Mouse (Mus musculus): ENCODE measurements around the gene Agap1.

Agap1 gene

DNA sequence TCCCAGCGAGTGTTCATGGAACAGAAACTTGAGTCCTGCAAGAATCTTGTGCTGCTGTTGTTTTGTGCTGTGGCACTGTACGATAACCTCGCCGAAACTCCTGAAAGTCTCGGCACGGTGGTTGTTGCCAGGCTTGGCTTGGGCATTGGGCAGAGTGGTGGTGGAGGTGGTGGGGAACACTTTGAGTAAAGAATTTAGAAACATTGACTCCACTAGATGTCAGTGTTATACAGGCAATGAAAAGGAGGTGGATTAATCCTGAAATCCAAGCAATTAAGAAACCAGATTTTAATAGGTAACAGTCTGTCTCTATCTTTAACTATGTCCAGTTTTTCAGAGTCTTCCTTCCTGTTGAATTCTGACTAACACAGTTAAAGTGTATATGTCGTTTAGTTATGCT, 212.8 kb downstream of the Agap1 start:
- DNase-seq (ENCODE audit: low read depth): no peak

DNA sequence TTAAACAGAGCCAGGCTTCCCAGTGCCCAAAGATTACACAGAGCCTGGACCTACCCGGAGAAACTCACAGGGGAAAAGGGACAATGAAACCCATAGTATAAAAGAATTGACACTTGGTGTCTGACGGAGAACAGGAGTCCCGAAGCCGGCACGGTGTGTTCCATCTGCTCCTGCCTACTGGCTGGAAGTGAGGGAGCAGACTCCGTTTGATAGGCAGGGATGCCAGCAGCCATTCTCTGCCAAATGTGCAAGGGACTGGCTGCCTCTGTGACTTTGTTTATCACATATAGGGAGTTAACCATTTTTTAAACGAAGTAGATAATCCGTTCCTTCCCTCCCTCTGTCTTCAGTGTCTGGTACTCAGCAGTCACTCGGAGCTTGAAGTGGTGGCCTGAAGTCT, 214.0 kb downstream of the Agap1 start:
- no peak for DNase-seq (ENCODE audit: low read depth)

DNA sequence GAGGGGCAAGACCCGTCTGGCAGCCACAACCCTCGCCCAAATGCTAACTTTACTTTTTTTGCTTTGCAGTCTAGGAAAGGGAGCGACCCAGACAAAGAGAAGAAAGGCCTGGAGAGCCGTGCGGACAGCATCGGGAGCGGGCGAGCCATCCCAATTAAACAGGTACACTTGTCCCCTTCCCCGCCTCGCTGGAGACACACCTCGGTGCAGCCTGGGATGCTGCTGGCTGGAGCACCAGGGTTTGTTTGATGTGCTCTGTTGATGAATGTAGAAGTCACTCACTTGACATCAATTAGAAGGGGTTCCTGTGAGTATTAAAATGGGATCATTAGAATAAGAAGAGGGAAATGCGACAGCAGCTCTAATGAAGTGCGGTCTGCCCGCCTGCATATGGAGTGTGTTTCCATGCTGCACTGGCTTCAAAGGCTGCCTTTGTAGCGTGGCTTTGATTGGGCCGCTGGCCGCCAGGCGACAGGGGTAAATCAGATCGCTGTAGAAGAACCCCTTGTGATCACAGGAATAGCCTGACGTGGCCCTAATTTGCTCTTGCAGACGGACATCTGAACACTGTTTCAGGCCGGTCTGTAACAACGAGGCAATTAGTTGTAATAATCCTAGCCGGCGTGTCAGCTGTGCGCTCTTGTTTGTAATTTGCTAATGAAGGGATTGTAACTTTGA, 216.6 kb downstream of the Agap1 start:
- no peak for DNase-seq (ENCODE audit: low read depth)

DNA sequence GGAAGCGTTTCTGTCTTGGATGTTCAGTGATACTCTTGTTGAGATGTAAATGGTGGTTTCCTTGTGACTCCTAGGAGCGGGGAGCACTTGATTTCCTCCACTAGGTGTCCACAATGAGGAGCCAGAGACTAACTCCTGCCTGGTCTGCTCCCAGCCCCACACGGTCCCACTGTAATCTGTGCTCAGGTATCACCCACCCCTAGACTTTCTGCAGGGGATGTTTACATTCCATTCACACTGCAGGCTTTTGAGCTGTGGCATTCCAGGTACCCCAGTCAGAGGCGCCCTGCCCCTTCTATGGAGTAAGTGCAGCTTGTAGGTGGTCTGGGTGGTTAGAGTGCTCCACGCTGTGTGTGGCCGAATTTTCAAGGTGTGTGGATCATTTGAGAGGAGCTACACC, 218.5 kb downstream of the Agap1 start:
- DNase-seq (ENCODE audit: low read depth): no peak

DNA sequence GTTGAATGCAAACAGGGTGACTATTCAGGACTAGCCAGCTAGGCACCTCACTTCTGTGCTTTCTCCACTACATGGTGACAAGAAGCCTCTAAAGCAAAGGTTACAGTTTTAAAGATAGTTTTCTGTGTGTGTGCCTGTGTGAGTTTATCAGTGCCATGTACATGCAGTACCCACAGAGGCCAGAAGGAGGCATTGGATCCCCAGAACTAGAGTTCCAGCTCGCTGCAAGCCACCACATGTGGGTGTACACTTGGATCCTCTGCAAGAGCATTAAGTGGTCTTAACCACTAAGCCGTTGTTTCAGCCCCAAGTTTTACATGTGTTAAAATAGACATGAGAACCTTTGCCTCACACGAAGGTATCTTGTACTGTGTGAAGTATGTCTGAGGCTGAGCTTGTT, 219.1 kb downstream of the Agap1 start:
- DNase-seq (ENCODE audit: low read depth): no peak

DNA sequence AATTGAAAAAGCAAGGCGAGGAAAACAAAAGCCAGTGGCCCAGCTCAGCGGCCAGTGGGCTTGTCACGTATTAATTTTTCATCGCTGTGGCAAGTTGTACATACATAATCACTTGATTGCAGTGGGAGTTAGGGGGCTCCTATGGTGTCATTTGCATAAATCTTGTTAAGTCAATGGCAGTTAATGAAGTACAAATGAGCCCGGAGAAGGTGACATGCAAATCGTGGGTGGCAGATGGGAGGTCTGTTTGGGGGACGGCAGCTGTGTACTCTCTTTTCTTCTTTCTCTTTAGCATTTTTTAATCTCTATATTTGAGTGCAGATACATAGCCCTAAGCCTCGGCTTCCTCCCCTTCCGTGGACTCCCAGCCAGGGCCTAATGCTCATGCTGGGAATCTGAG, 220.1 kb downstream of the Agap1 start:
- DNase-seq (ENCODE audit: low read depth): no peak

DNA sequence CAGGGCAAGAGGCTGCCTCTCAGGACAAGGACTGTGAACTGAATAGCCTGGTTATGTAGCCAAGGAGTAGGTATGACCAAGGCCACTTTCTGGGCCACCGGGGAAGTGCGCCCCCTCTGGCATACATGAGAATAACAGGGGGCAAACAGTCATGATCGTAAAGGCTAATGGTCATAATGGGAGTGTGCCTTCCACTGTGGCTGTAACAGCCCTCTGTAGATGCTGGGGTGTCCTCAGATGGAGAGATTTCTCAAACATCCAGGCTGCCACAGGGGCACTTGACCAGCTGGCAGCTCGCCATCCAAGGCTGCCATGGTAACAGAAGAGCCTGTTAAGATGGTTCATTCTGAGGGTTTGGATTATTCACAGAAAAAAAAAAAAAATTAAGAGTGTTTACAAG, 221.8 kb downstream of the Agap1 start:
- no peak for DNase-seq (ENCODE audit: low read depth)

DNA sequence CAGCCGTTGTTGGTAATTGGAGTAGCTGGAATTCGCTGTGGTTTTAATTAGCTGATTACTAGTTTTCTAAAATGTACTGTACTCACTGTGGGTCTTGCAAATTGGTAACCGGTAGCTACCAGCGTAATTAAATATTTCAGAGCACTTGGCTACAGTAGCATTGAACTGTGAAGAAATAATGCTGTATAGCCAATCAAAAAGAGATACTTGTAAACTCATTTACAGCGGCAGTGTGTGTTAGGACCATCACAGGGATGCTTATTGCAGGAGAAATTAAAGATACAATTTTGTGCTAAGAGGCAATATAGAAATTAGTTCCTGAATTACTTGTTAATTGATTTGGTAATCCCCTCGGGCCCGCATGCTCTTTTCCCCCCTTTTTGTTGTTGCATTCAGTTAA, 226.1 kb downstream of the Agap1 start:
- DNase-seq (ENCODE audit: low read depth): no peak

DNA sequence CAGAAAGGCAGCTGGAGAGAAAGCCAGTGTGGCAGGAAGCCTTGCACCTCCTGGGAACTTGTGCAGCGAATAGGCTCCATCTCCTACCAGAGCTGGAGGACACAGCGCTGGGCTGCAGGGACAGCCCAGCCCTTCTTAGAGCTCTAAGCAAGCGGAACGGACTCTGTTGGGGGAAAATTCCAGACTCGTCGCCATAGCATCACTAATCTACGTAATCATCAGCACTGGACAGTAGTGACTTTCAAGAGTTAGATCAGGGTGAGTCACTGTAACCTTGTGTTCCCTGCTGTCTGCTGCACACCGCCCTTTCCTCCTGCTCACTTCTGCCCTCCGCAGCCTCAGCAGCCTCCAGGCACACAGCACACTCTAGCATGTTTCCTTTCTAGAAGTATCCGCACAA, 234.3 kb downstream of the Agap1 start:
- DNase-seq (ENCODE audit: low read depth): no peak

DNA sequence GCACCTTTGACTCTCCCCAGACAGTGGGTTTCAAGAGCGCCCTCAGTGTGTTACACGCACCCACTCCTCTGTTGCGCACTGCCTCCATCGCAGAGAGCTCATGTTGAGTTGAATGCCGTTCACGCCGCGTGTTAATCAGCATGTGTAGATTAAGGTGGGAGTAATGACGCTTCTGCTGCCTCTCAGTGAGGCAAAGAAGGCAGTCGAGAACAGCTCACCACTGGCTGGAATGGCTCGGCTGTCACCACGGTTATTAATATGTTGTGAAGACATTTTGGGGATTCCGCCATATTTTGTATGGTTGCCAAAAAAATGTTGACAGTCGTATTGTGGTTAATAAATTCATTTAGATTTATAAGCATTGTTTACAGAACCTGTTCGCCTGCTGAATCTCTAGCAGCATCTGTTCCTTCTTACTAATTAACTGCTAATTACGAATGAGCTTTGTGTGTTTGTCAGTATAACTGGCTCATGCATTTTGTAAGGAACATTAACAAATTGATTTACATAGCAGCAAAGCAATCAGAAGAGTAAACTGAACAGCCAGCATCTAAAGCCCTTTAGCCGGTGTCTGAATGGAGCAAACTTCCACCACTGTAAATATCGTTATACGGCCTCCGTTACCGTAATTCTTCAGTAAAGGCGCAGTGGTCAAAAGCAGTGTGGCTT, 235.1 kb downstream of the Agap1 start:
- DNase-seq (ENCODE audit: low read depth): no peak

DNA sequence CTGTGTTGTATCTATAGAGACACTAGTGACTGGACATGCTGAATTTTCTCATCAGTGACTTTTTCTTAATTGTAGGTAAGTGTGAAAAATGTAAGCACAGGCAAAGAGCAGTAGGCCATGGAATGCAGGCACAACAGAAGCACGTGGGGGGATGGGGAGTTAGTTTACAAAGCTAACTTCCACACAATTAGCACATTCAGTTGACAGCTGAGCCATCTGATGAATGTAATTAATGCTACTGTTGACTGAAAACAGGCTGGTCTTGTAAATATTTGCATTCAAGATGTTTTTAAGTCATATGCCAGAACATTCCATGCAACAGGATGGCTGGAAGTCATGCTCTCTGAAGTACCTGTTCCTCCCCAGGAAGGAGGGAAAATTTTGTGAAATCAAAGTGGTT, 236.5 kb downstream of the Agap1 start:
- no peak for DNase-seq (ENCODE audit: low read depth)

DNA sequence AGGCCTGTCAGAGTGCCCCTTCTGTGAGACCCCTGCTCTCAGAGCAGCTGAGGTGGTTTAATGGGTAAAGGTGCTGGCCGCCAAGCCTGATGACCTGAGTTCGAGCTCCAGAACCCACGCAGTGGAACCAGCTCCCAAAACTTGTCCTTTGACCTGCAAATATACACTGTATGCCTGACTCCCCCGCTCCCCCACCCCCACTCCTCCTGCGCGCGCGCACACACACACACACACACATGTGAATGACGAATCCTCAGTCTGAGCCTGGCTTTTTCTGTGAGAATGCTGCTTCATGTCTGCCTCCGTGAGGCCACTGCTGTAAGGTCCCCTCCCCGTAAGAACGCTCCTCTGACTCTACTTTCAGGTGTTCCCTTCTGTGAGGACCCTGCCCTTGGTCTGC, 237.8 kb downstream of the Agap1 start:
- DNase-seq (ENCODE audit: low read depth): no peak

DNA sequence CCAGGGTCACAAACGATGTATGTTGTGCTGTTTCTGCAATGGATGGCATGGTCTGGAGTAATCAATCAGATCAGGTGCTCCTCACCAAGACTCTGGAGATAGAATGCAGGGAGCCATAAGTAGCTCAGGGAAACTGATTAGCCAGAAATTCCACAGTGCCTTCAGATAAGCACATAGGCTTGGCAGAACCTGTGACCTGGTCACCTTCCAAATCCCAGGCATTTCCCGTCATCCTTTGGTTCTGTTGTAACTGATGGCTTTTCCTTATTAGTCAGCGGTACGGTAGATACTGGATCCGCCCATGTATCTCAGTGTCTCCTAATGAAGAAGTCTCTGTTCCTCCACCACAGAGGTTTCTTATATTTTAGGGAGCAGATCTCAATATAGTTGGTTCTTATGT, 240.3 kb downstream of the Agap1 start:
- DNase-seq (ENCODE audit: low read depth): no peak

DNA sequence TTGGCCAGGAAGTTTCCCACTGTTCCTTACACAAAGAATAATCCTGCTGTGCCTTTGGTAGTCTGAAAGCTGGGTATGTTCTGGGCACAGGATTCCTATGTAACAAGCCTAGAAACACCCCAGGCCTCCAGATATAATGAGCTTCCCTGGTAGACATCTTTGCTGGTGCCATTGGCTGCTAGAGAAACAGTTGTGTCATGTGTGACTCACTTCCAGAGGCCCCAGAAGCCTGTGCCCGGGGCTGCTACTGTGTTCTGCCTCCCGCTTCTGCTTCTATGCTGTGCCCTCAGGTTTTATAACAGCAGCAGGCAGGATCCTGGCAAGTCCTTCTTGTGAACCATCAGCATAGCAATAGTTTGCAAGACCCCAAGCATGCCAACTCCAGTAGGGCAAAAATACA, 242.6 kb downstream of the Agap1 start:
- no peak for DNase-seq (ENCODE audit: low read depth)

DNA sequence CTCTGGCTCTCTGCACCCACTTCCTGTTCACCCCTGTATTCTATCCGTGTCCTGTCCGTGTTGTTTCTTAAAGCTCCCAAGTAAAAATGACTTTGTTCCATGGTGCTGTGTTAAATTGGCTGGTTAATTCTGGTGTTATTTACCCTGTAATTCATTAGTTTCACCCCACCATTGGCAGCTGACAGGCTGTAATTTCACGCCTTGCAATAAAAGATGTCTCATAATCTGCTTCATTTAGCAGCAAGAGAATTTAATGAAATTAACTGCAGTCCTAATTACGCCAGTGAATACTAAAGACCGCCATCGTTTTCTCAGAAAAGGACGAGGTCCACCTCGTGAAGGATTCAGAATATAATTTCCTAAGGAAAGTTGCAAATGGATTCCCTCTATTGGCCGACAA, 245.6 kb downstream of the Agap1 start:
- no peak for DNase-seq (ENCODE audit: low read depth)

DNA sequence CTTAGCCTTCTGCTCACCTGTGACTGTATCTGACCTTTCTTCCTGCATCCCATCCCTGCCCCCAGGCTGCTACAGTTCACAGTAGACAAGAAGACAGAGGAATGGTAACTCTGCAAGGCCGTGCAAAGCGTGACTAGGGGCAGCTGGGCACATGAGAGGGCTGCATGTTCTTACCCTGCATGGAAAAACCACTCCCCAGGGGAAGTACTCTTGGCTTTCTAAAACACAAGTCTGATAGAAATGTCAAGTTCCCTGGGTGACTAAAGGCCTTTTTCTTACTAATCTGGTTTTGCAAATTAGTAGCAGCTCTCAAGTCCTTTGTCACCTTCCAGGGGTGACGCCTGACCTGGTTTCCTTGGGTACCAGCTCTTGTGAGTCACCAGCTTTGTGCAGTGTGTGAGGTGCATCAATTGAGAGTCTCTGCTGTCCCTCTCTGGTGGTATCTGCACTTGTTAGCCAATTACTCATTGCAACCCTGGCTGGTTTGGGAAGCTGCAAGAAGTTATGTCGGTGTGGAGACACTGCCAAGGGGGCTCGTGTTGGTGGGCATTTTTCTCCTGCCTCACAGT, 246.6 kb downstream of the Agap1 start:
- DNase-seq (ENCODE audit: low read depth): no peak

DNA sequence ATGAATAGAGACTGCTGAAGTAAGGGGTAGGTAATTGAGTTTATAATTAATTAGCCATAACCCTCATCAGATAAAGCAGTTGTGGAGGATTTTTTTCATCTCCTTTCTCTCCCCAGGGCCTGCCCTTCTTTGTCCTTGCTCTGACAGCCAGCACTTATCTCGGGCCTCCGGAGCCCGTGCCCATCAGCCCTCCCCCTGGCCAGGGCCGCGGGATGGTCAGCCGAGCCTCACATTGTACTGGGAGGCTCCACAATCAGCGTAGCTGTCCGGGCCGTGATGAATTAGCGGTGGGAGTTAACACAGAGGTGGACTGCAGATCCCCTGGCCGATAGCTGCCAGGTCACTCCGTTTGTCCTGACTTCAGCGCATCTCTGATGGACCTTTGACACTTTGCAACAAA, 248.7 kb downstream of the Agap1 start:
- DNase-seq (ENCODE audit: low read depth): no peak

DNA sequence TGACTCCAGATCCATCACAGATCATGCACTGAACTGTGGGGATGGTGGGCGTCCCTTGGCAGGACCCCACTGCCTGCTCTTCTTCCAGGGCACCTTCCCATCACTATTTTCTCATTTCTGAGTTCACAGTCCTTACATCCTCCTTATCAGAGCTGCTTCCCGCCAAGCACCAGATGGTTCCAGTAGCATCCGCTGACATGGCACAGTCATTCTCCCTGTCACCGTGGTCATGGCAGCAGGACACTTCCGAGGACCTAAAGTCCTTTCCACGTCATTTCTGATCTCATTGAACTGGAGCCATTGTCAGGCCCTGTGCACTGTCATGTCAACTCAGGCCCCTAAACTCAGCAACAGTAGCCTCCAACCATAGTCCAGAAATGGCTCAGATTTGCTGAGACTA, 251.1 kb downstream of the Agap1 start:
- no peak for DNase-seq (ENCODE audit: low read depth)

DNA sequence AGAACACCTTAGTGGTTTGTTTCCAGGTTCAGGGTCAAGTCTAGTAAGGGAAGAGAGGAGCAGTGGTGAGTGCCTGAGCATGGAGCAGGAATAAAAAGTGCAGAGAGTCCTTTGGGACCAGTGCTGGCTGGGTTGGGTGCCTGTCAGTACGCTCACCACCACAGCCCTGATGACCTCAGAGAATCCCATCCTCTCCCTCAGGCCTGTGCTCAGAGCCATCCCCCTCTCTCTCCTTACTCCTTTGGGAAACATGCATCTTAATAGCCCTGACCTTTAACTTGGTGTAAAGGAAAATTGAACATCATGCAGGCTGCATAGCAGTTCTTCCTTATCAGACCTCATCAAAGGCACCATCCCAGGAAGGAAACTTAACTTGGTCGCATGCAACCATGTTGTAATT, 252.3 kb downstream of the Agap1 start:
- no peak for DNase-seq (ENCODE audit: low read depth)

DNA sequence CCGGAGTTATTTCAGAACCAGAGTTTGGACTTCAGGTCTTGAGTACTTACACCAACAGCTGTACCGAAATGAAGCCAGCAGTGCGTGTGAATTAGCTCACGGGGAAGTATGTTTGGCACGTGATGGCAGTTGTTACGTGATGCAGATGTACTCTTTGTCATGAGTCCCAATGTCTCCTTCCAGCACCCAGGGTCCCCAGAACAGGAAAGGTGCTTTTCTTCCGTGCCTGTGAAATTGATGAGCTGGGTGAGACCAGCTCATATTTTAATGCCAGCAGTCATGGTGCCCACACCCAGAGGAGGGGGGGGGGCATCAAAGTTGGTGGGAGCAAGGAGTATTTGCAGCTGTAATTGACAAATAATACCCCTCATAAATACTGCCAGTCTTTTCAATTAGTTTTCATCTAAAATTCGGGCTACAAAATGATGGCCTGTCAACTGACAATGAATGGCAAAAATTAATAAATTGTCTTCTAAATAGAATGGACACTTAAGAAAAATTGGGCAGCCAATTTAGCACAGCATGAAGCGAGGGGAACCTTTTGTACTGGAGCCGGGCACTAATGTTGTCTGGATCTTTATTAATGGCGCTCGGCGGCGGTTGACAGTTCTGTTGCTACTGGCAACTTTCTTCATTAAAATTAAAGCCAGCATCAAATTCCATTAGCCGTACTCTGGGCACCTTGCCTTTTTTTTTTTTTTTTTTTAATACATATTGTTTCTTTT, 253.3 kb downstream of the Agap1 start:
- no peak for DNase-seq (ENCODE audit: low read depth)

DNA sequence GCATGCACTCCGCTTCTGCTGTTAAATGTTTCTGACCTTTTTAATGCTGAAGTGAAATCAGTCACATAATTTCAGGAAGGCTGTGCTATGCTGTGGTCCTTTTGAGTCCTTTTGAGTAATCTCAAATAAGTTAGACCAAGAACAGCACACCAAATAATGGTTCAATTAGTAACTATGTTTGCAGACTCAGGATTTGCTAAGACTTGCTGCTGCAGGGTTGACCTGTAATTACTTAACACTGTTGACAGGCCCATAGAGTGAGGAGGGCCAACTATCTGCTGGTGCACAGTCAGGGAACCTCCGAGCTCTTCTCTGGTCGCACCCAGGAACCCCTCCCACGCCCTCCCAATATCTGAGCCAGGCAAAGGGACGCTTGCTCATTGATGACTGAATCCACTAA, 255.2 kb downstream of the Agap1 start:
- no peak for DNase-seq (ENCODE audit: low read depth)

DNA sequence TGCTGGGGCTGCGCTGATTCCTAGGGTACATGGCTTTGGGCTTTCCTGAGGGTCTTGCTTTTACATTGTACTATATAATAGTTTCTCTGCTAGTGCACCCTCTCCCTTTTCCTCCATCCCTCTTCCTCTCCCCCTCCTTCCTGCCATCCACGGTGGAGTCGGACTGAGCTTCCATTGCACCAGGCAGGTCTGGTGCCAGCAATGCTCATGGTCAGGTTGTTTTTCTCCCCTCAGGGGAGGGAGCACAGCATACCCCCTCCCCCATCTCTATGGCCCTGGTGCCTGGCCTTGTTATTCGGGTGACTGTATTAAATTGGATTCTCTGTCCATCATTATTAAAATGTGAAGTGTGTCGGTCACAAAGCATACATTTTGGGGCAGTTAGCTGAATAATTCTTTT, 259.1 kb downstream of the Agap1 start:
- no peak for DNase-seq (ENCODE audit: low read depth)

Data from induced T-regulatory cell, adult 2 months (primary cell).